Mouse (Mus musculus) kidney, postnatal 25 days (tissue): ENCODE measurements around the gene Agpat2.

Source experiments
- DNase-seq, 2 experiments: peaks; one replicate each; pipeline ENCODE4 v3.0.0; 2021; ENCODE audit warnings: mixed read lengths in 2 of 2

Gene Agpat2

DNA sequence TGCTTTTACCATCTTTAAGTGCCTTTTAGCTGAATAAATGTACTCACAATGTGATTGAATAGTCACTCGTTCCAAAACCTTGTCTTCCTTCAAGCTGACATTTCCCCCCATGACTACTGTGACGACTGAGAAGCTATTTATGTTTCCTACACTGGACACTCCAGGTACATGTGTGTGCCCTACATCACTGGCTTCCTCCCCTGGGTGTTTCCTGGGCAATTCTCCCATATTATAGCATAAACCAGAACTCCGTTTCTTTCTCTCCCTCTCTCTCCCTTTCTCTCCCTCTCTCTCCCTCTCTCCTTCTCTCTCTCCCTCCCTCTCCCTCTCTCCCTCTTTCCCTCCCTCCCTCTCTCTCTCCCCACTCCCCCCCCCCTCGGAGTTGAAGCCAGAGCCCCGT, 30.4 kb downstream of the Agpat2 start:
- DNase-seq: no peak

DNA sequence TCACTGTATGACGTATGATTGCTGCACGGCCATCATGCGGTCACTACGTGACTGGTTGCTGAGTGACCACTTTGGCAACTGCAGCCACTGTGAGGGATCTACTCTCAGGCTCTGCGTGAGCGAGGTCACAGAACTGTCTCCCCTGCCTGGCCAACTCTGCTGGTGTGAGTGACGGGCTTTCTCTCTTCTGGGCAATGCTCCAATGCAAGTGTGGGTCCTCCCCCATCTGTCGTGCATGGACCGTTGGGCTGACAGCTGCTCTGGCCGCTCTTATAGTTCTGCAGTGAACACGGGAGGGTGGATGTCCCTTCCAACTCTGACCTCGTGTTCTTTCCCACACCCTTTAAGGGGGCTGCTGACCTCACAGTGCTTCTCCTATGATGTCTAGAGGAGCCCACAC, 30.8 kb downstream of the Agpat2 start:
- peak; percentile 61 to 84 for DNase-seq

DNA sequence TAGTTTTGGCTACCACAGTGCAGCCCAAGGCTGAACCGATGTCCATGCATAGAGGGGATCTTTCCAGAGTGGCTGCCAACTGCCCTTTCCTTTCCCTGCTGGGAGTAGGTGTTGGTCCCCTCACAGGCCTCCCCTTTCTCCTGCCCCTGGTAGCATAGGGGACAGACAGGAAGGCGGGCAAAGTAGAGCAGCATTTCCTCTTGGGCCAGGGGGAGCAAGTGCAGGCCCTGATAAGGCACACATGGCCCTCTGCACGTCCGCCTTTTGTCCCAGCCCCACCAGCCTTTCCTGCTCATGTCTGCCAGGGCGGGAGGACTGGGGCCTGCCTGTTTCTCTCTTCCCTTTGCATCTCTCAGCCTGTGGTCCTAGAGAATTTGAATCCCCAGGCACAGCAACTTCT, 32.4 kb downstream of the Agpat2 start:
- DNase-seq: peak; percentile 65 to 89

DNA sequence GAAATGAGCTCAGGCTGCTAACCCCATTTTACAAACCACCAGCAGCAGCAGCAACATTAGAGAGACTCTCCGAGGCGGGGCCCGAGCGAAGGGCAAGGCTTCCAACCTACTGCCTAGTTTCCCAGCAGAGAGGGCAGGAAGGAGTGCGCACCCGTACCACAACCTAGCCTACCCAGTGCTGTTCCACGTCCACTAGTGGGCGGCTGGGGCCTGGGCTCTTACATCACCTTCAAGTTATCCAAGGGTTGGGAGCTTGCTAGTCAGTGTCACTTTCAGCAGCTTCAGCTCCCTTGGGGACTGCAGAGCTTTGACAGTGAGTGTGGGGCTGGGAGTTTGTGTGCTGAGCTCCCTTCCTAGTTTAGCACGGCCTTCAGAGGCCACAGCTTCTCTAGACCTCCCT, 32.8 kb downstream of the Agpat2 start:
- DNase-seq: peak; percentile 45 to 70

DNA sequence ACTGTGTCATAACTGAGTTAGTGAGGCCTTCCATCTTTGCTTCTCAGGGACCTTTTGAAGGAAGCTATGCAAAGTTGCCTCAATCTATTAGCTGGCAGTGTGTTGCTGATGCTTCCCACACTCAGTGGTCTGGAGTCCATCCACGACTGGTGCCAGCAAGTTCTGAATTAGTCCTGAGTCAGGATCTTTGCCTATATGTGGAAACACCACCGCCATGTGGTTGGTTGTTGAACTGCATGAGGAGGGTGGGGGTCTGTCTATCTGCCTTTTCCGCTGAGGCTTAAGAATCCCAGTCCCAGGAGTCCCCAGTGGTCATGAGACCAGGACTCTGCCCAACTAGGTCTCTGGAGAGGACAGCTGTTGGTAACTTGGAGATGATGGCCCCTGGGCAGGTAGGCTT, 34.2 kb downstream of the Agpat2 start:
- peak; percentile 77 to 79 for DNase-seq

DNA sequence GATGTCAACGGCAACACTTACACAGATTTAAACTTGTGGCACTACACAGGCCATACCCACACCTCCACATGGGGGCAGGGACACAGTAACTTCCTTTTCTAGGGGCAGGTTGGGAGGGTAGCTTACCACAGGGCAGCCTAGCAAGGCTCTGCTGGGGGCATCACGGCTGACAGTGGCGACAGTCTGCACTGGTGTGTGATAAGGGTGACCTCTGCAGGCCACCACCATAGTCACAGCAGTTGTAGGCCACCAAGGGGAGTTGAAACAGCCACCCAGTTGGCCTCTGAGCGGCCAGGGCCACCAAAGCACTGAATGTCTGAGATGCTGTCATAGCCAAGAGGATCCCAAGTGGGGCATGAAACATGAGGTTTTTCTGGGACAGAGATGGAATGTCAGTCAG, 38.0 kb downstream of the Agpat2 start:
- peak; percentile 63 to 65 for DNase-seq

DNA sequence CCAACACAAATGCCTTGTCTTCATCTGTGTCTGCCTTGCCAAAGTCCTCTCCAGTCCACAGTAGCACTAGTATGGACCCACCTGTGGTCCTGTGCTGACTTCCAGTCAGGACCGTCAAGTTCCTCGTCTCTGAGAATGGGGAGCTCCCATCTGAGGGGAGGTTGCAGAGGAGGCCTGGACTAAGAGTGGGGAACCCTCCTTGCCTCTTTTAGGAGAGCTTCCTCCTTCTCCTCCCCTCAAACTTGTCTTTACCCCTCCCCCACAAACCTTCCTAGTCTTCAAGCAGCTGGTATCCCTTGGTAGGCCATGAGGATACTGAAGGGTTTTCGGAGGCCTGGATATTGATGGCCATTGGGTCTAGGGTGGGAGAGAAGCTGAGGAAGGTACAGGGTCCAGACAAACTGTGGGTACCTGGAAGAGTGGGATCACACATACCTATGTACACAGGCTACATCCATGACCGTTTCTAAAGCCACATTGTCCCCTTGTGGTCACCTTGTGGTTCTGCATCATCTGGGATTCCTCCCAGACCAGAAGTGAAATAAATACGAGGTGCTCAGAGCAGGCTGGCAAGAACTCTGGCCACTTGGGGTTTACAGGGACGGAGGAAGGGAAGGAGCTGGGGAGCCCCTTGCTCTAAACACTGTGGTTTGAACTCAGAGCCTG, 42.7 kb downstream of the Agpat2 start:
- peak; percentile 47 to 64 for DNase-seq

DNA sequence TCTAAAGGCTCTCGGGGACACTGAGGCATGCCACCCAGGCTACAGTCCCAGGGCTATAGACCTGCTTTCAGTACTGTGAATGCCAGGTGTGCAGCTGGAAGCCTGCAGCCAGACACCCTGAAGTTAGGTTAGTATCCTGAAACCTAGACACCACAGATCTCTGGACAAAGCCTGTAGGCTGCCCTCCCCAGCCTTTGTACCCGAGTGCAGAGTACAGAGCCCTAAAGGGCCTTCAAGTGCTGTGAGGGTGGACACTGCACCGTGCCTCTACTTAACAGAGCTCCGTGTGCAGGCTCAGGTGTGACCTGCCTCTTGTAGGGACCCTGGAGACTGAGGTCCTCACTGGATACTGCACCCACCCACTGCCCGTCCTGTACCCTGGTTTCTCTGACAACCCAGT, 43.7 kb downstream of the Agpat2 start:
- DNase-seq: peak; percentile 53 to 70

DNA sequence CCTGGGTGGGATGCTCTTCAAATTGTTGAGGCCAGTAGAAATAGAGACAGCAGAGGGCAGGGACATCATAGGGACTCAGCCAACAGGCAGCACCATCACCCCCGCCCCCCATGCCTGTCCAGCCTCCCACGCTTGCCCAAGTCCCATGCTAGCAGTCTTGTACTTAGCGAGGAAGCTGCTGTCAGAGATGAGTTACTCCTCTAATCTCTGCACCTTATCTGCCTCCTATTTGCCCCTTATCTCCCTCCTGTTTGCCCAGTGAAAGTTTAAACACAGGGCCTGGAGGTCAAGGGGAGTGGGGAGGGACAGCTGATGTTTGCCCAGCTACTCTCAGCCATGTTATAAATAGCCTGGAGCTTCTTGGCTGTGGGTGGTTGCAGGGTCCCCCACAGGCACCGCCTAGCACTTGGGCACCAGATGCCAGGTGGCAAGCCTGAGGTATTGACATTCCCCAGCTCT, 47.7 kb downstream of the Agpat2 start:
- DNase-seq: no peak

DNA sequence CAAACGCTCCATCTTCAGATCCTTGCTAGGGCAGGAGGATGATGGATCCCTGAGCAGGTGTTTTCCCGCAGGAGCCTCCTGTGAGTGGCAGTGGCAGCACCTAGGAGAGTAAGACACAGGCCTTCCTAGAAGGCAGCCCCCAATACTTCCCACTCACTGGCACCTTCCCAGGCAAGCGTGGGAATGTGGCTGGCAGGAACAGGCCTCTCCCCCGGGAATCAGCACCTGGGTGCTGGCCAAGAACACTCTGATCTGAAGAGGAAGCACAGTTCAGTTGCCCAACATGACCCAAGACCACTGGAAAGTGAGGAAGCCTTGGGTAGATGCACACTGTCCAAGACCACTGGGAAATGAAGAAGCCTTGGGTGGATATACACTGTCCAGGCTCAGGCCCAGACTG, 49.1 kb downstream of the Agpat2 start:
- peak; percentile 64 to 81 for DNase-seq

DNA sequence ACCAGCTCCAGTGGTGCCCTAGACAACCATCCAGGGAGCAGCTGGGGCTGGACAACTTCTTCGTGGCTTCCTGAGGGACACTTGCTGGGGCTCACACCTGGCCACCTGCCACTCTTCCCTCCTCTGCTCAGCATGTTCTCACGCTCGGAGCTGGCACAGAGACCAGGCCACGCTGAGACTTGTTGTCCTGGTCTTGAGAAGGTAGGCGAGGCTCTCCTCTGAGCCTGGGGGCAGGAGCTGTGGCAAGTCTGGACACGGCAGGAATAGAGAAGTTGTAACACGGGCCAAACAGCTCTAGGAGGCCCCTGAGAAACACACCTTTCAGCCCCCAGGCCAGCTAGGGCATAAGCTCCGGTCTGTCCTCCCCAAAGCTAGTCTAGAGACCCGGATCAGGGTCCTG, 50.3 kb downstream of the Agpat2 start:
- no peak for DNase-seq

DNA sequence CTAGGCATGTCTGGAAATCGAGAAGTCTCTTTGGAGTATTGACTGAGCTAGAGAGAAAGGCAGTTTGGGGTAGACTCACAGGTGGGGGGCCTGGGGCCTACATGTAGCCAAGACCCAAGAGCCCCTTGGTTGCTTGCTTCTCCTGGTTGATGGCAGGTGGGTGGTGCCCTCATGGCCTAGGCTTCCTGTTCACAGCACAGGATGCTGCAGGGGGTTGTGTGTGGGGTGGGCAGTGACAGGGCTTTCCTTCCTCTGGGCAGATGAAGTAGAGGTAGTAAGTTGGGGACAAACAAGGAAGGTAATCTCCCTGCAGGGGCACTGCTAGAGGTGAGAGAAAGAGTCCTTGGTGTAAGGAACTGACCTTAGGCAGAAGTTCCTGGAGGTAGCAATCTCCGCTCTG, 52.2 kb downstream of the Agpat2 start:
- DNase-seq: peak in 1 of 2 experiments; percentile 49

DNA sequence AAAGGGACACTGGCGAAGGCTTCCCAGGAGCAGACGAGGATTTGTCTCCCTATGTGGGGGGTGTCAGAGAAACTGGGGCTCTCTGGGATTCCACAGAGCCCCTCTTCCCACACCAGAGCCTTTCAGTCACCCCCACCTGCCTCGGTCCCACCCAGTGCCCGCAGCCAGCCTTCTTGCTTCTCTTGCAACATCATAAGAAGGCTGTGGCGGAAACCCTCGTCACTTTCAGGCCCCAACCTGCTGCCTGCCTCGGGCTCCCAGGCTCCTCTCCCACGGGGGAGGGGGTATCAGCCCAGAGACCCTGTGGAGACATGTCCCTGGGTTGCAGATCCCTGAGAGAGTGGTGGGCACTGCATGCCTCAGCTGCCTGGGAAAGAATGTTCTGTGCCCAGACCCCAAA, 52.8 kb downstream of the Agpat2 start:
- DNase-seq: no peak

DNA sequence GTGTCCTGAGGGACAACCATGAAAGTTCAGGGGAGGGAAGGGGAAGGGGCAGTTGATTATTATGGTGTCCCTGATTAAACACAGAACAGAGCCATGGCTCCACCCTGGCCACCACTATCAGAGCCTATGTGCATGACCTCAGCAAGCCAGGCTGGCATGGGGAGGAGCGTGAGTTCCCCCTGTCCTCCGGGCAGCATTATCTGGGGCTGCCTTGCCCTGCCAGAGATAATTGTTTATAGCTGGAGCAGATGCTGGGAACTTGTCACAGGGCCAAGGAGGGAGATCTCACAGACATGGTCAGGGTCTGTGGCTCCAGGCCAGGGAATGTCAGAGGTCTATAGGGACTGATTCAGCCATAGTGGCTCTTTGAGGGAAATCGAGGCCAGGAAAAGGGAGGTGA, 53.4 kb downstream of the Agpat2 start:
- DNase-seq: no peak

DNA sequence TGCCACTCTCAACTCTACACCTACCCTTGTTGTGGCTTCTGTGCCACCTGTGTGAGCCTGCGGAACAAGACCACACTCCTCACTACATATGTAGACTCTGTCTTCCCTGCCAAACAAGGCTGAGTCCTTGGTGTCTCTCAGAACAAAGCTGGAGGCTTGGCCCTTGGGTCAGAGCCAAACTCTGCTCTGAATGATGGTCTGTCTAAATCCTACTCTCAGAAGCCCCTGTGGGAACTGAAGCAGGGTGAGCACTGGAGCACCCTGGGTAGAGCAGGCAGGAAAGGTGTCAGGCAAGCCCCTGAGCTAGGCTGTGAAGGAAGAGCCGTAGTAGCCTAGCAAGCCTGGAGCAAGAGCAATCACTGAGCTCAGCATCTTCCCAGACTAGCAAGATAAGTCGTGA, 54.0 kb downstream of the Agpat2 start:
- no peak for DNase-seq

DNA sequence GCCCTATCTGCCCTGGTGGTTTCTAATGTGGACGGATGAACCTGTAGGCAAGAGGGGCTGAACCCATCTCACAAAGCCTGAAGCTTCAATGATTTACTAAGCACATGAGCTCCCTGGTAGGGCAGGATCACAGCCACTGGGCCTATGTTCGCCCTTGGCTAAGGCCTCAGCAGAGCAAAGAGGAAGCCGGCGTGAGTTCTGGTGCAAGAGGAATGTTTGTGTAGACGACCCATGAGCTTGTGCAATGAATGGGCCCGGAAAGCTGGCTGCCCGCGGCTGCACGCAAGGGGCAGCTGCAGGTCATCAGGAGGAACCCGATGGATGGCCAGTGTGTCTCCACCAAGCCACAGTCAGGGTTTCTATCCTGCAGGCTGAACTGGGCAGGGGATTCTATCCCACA, 54.4 kb downstream of the Agpat2 start:
- peak in 1 of 2 experiments; percentile 72 for DNase-seq

DNA sequence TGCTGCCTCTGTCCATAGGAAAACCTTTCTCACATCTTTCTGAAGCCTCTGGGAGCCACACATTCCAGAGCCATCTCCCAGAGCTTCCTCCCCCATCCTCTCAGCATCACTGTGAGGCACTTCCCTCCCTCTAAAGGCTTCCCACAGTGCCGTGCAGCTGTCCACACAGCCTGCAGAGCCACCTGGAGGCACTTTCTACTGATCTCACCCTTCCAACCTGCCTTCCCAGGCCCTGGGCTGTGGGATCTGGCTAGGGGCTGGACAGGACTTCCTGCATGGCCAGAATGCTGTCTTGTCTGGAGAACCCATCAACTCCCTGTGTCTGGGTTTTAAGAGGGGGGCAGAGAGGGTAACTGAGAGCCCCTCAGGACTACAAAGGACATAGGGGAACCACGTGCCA, 56.7 kb downstream of the Agpat2 start:
- no peak for DNase-seq

DNA sequence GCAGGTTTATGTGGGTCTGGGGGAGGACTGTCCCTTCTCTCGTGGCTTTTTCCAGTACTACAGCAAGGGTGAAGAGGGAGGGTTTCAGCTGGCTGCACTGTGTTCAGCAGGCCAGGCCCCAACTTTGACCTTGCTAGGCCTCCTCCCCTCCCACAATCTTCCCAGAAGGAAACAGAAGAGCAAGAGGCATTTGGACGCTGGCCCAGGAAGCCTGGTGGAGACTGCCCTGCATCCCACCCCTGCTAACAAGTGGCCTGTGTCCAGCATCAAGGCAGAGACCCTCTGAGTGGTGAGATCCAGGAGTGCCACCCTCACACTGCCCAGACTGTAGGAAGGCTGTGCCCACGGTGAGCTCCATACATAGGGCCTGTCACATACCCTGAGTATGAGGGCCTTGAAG, 60.0 kb downstream of the Agpat2 start:
- DNase-seq: peak; percentile 80 to 86

DNA sequence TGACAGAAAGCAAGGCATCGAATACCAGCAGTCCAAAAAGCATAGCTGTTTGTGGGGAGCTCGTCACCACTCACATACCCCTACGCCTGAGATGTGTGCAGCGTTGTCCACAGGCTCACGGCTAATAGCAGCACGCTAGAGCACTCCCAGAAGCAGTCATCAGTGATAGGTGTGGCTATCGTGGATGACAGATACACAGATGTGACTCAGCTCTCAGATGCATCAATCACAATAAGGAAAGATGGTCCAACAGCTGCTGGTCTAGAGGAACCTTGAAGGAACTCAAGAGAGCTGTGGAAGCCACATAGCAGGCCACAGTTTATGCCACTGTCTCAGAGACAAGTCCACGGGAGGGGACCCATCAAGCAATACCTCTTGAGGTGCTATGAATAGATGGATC, 60.4 kb downstream of the Agpat2 start:
- DNase-seq: no peak

DNA sequence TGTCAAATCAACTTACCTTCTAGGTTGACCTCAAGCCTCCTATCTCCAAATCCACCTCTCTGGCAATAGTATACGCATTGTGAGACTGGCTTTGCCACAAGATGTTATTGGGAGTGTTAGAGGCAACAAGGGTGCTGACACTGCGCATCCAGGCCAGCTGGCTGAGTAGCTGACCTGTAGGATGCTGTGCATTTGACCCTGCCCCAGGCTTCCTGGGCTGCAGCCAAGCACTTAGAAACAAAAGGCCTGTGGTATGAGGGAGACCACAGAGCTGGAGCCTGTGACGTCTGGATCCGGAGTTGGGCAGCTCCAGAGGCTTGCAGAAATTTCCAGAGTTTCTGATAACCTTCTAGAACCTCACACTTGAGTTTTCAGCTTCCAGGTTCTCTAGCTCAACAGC, 61.1 kb downstream of the Agpat2 start:
- peak; percentile 68 to 73 for DNase-seq
